Mouse (Mus musculus) erythroblast, embryonic 14.5 days (primary cell): ENCODE results near the gene Senp2.

Source experiments
- GATA1 ChIP-seq: IDR thresholded peaks from 2 replicates; pipeline ENCODE4 v1.6.1; 2012; ENCODE audit warnings: low read length, inconsistent platforms, mixed read lengths
- TAL1 ChIP-seq: IDR thresholded peaks from 3 replicates; pipeline ENCODE4 v1.6.1; 2012; ENCODE audit warnings: low read length, inconsistent platforms, mixed read lengths

GRCm38 (mm10) chr16:22027474-22027873 is 18.2 kb downstream of the Senp2 start:
- no peak for TF ChIP-seq GATA1
- no peak for TF ChIP-seq TAL1
